Mouse (Mus musculus) left cerebral cortex, postnatal 10 days (tissue): Measurements from ENCODE around the gene Pcdh11x. TPM values are rescaled to one million over a fixed set of nuclear protein-coding genes. Genes with fewer than 3 reads are reported as not detected.
A peak's percentile ranks its signal among the peaks of the same experiment; 100 is the strongest.
"Not testable (repeated sequence)": the region's sequence is repeated elsewhere in the genome, so short reads cannot be mapped to it uniquely, and the experiment has no call there.

Source experiments
- DNase-seq, 2 experiments: peaks; one replicate each; pipeline ENCODE4 v3.0.0; 2021 to 2022; ENCODE audit warnings: low spot score in 2 of 2, mixed read lengths in 1 of 2; ENCODE audit errors: extremely low spot score in 1 of 2
- intact Hi-C: fragments of 180-260 bp; cut with DNase I; formaldehyde crosslinking; loops from one replicate; pipeline ENCODE4 v1.15.1; 2025
- total RNA-seq, 2 experiments: library from RNA; stranded (reverse); gene quantifications; 2 replicates each; pipeline ENCODE4 v1.2.3; 2021

Pcdh11x gene
- 10 to 100 TPM; 44.9 to 60.2 TPM for total RNA-seq

DNA sequence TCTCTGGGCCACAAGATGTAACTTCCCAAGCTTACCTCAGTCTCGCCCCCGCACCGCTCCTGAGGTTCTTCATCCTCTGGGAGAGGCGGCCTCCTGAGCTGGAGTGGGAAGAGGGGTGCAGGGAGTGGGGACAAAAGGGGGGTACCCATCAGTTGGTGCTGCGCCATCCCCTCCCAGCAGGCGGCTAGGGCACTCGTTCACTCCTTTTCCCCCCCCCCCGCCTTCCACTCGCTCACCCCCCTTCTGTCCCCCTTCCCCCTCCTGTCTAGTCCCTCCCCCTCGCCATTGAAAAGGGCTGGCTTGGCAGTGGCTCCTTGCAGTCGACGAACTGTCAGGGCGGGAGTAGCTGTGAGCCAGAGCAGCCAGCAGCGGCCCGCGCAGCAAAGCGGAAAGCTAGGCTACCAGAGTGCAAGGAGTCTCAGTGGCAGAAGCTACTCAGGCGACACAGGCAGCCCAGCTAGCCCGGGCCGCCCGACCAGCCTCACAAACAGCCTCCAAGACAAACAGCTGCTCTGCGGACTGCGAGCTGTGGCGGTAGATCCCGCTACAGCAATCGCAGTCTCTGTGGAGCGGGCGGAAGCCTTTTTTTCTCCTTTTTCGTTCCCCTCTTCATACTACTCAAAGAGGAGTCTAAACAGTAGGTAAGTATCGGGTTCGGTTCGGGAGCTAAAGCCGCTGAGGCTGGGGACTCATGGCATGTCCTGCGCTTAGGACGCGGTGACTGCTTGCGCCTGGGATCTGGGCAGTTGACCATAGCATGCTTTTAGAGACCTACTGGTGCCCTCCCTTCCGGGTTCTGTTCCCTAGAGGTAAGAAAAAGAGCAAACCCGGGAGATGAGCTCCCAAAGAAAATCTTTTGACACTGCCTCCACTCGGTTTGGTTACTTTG is at the start of gene Pcdh11x:
Gene Pcdh11x (plus strand): TSS at position 249 of the 889 bp plus-strand sequence.
- DNase-seq = peak; percentile 56 to 69
- intact Hi-C loops = loop anchor here (10.0 kb wide), 1 partner anchor 1875 kb away; no protein-coding TSS in a partner anchor

- intact Hi-C loops = no loop called here
- DNase-seq = no peak
Observed at GRCm38 (mm10) chrX:120260089-120260488, 30.0 kb upstream of the Pcdh11x start.

DNA sequence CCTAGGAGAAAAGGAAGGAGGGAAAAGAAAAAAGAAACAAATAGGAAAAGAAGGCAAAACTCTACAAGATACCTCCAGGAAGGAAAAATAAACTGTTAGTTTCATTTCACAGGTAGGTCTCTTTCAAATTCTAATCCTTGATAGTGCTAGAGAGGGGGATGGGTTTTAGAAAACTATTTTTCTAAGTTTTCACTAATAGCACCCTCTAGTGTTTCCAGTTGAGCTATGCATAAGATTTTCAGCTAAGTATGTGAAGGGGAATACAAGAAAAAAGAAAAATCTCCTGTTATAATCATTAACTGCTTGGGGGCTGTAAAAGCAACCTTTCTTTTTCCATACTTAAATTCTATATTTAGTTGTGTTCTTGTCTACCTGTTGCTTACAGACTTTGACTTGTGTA is 4.5 kb upstream of the Pcdh11x start:
- DNase-seq = peak in 1 of 2 experiments; percentile 23
- intact Hi-C loops = no loop called here

DNA sequence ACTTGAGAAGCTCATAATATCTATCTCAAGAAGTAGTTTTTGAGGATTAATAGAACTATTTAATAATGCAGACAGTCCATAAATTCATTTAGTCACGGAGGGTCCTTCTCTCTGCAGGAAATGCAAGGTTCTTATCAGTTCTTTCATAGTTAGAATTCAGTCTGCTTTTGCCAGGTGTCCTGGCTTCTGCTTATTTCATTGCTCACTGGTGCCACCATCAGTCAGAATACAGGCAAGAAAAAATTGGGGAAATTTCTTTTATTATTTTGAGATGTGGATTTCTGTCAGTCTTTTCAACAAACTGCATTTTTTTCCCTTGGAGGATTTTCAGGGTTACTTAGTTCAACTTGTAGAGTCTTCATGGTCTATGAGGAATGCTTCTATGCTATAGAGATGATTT is 2.6 kb upstream of the Pcdh11x start:
- intact Hi-C loops = no loop called here
- no peak for DNase-seq

DNA sequence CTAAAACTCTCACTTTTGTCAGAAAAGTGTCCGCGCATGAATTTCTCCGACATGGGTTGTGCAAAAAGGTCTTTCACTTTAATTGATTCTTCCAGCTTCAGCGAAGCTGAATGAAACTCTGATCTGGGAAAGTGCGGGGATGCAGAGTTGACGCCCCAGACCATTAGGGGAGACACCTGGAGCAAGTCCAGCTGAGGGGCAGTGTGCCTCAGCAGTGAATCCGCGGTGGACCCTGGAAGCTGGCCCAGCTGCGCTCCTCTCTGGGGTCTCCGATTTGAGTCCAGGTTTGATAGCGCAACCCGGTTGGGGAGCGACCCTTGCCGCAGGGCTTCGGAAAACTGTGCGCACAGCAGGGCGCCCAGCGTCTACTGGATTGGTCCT is 831 bp downstream of the Pcdh11x start:
- peak; percentile 2 to 22 for DNase-seq
- intact Hi-C loops = loop anchor here (10.0 kb wide), 1 partner anchor 1874 kb away; no protein-coding TSS in a partner anchor

DNA sequence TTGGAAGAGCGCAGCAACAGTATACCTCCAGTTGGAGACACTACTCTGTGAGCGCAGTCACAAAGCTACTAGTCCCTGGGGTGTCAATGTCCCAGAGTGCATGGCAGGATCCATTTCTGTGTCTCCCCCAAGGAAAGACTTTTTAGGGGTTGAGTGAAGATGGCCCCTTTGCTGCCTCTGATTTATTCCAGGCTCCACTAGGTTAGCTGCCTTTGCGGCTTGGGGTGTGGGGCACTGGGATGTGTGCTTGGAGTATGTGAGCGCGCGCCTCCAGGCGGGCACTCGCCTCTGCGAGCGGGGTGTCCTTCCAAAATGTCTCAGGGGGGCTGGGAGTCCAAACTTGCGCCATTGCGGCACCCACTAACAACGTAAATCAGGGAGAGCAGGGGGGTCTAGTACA is 1.6 kb downstream of the Pcdh11x start:
- intact Hi-C loops = loop anchor here (10.0 kb wide), 1 partner anchor 1873 kb away; no protein-coding TSS in a partner anchor
- DNase-seq = peak; percentile 4 to 24

DNA sequence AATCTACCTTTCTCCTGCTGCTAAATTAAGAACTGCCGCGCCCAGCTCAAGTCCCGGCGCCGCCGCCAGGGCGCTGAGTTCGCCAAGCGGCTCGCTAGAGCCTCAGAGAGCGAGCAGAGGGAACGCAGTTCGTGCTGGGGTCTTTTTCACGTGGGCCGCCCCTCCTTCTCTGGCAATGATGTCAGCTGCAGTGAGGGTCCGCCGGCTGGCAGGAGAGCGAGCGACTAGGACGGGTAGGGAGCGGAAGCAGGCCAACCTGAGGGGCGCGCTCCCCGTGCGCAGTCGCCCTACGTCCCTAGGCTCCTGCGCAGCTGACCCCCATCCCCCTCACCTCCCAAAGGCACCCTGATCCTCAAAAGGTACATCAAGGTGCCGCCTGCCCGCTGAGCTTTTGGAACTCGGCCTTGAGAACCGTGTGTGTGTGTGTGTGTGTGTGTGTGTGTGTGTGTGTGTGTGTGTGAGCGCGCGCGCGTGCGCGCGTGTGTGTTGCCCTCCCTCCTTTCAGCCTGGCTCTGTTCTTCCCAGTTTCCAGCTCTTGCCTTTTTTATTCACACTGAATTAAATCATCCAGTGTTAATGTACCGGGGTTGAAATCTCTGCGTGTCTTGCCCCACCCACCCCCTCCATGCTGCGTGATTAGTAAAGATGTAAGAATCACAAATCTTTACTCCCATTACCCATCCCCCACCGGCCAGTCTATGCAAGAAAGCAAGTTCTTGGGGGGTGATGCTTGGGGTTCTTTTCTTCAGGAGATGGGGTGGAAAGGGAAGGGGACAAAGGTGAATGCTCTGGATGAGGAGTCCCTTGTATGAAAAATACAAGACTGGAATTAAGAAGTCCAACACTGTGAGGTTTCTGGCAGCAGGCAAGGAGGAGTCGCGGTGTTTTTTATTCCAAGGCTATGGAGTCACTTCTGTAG is 3.0 kb downstream of the Pcdh11x start:
- DNase-seq = peak; percentile 4 to 29
- intact Hi-C loops = loop anchor here (10.0 kb wide), 1 partner anchor 1872 kb away; no protein-coding TSS in a partner anchor

DNA sequence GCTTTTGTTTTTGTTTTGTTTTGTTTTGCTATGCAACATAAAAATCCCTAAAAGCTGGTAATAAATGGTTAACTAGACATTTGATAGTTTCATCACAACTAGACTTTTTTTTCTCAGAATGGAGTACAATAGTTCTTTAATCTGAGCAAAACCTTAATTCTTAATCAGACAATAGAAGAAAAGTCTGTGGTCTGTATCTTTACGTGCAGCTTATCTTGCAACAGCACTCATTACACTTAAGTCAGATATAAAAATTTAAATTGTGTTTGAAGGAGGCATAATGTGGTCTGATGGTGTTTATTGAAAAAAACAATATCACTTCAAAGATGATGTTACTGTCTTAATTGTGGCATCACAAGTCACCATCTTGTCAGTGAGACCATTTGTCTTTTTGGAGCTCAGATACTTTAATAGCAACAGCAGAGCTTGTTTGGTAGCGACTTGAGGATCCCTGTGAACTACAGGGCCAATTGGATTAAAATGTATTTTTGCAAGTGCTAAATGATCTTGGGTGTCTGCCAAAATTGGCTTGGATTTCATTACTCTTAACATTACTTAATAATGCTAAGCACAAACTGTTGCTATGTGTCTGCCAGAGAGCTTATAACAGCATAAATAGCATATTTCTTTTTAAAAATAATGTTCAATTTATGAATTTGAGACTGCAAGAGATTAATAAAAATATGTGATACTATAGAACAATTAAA is 11.6 kb downstream of the Pcdh11x start:
- intact Hi-C loops = no loop called here

DNA sequence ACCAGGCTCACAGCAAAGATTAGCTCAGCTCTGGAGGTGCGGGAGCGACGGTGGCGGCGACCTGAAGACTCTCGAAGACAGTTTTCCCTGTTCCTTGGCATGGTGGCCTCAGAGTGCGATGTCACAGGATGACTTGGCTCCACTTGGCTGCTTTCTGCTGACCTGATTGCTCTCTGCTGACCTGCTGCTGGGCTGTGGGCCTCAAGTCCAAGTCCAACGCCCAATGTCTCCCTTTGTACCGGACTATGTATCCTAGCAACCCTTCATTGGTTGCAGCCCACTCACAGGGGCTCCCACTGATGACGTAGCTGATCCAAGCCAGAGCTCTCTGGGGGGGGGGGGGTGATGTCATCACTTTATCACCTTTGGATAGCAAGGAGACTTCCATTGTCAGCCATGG is 22.9 kb downstream of the Pcdh11x start, which contains the start of gene H2afb3:
Gene H2afb3 (minus strand): TSS at position 101 of the 400 bp plus-strand sequence.
- DNase-seq, intact Hi-C loops: not testable (repeated sequence)

More for the DNA sequence above, 11.6 kb downstream of the Pcdh11x start:
- no peak for DNase-seq

- DNase-seq = peak in 1 of 2 experiments; percentile 4
- intact Hi-C loops = no loop called here
Observed at GRCm38 (mm10) chrX:120466225-120466624, 176.2 kb downstream of the Pcdh11x start.

GRCm38 (mm10) chrX:120486428-120486827 is 196.4 kb downstream of the Pcdh11x start:
- intact Hi-C loops = no loop called here
- DNase-seq = no peak

- intact Hi-C loops = no loop called here
- DNase-seq = peak in 1 of 2 experiments; percentile 23
Observed at GRCm38 (mm10) chrX:120524986-120525385, 234.9 kb downstream of the Pcdh11x start.

- intact Hi-C loops = no loop called here
- DNase-seq = no peak
Observed at GRCm38 (mm10) chrX:120599309-120599708, 309.2 kb downstream of the Pcdh11x start.

DNA sequence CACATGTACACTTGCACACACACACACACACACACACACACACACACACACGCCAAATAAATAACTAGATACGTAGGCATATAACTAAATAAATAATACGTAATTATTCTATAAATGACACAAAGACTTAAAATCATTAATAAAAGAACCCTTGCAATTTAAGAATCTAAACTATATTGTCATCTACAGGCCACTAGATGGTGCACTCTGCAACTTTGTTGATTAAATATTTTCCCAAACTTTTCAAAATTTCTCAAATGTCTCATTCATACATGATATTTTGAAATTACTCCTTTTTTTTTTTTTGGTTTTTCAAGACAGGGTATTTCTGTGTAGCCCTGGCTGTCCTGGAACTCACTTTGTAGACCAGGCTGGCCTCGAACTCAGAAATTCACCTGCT is 328.4 kb downstream of the Pcdh11x start:
- intact Hi-C loops = no loop called here

DNA sequence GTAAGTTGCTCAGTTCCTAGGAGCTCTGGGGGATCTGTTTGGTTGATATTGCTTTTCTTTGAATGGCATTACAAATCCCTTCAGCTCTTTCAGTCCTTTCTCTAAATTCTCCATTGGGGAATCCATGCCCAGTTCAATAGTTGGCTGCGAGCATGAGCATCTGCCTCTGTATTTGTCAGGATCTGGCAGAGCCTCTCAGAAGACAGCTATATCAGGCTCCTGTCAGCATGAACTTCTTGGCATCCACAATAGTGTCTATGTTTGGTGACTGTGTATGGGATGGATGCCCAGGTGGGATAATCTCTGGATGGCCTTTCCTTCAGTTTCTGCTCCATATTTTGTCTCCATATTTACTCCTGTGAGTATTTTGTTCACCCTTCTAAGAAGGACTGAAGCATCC is 380.2 kb downstream of the Pcdh11x start:
- DNase-seq = peak in 1 of 2 experiments; percentile 2
- intact Hi-C loops = not testable (repeated sequence)

More for the DNA sequence above, 328.4 kb downstream of the Pcdh11x start:
- no peak for DNase-seq

DNA sequence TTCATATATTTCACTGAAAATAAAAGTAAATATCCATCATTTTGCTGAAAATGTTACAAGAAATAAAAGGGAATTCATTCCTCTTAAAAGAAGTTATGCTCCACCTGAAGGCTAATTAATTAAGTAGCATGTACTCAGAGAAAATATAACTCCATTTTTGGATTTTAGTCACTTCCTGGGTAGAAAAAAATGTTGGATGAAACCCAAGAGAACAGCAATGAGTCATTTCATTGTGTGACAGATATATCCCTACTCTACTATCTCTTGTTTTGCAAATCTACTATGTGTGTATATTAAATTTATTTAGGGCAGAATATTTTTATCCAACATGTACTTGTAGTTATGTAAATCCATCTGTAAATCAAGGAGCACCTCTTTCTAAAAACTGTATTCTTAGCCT is 444.1 kb downstream of the Pcdh11x start:
- intact Hi-C loops = no loop called here
- no peak for DNase-seq

DNA sequence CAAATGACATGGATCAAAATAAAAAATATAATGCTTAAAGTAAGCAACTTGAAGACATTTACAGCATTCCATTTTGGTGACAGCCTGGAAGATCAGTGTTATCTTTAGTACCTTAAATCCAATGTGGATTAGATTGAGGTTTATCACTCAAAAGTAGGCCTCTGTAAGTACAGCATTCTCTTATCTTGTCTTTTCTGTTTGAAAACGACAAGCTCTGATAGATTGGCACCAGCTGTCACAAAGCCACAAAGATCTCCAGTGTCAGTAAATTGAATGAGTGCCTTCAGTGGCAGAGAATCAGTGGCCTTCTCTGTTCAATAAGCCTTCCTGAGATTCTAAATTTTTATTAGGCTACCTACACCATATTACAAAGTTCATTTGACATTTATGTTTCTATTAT is 445.7 kb downstream of the Pcdh11x start:
- intact Hi-C loops = no loop called here

DNA sequence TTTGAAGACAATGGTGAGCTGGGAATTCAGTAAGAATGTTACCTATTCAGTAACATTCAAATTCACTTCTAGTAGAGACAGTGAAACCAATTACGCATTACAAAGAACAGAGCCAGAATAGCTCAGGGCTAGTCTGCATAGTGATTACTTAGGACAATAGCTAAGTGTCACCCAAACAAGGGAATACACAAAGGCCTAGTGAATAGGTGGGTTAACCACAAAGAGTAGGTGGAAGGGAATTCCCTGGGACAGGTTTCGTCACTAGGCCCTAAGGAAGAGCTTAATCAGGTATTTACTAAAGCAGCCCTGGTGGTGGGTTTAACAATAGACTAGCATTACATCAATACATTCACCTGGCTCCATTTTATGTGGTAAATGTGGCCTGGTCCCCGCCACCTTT is 654.5 kb downstream of the Pcdh11x start:
- intact Hi-C loops = no loop called here
- DNase-seq = no peak

More for the DNA sequence above, 445.7 kb downstream of the Pcdh11x start:
- DNase-seq = no peak
